Mouse (Mus musculus): ENCODE results near the gene Myo3a. TPM values are rescaled to one million over a fixed set of nuclear protein-coding genes. Genes with fewer than 3 reads are reported as not detected.
A peak's percentile ranks its signal among the peaks of the same experiment; 100 is the strongest.

Gene Myo3a
- polyA plus RNA-seq, 1 experiment from 2014 or later: 0.22 TPM

DNA sequence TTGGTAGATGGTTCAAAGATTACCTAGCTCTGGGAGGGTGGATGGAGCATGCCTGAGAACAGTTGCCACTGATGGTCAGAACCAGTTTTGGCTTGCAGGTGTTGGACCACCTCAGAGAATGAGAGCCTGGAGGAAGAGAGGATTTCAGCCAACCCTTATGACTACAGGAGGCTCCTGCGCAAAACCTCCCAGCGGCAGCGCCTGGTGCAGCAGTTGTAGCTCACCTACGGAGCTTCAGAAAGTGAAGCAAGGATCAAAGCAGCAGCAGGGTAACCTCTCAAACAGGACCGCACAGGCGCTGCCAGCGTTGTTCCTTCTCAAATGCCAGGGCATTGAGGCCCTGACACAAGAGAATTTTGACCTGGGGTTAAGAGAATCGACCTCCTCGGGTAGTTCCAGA lies 390.6 kb downstream of the Myo3a start:
- no peak for ATAC-seq (ENCODE audit: insufficient read depth, low FRiP score)
- Histone ChIP-seq H3K4me3 (replicated peaks; ENCODE audit: low read length) (no peak overlapping the region), H3K36me3 (ENCODE audit: control insufficient read depth, insufficient read depth, low read length) (no peaks in the 10 kb centered on the region), H3K4me2 (ENCODE audit: low read depth, low read length) (no peak overlapping the region), H3K4me1 (ENCODE audit: control insufficient read depth, insufficient read depth, low read length) (peaks cover 4% of the 10 kb centered on the region; the same call in 1 of the 2 replicates), H3K27me3 (ENCODE audit: control insufficient read depth, insufficient read depth, low read length) (peaks cover 53% of the 10 kb centered on the region), H3K9me3 (replicated peaks; ENCODE audit: control insufficient read depth, low read length) (no peaks in the 10 kb centered on the region), H3K9ac (ENCODE audit: low read length) (no peak overlapping the region), H3K27ac (ENCODE audit: low read length) (no peak overlapping the region)
- WGBS: 5% methylated on average over 9 of the region's 9 CpGs

DNA sequence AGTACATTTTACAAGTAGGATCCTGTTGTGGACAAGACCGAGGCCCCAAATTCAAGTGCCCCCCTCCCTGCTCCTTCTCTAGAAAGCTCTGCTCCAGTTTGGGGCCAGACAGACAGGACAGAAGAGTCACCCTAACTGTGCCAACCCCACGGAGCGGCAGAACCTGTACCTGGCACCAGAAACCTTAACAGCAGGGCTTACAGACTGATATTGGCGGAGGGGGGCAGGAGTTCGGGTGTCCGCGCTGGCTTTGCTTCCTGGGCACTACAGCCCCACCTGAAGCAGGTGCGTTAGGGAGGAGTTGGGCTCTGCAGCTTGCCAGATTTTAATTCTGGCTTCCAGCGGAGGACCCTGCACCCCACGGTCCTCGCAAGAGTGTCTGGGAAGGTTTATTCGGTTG lies 392.1 kb downstream of the Myo3a start:
- H3K36me3 ChIP-seq (ENCODE audit: control insufficient read depth, insufficient read depth, low read length): no peaks in the 10 kb centered on the region
- no peak overlapping the region for H3K4me2 ChIP-seq (ENCODE audit: low read depth, low read length)
- WGBS: 2% methylated on average over 12 of the region's 12 CpGs
- peaks cover 11% of the 10 kb centered on the region; the same call in 1 of the 2 replicates for H3K4me1 ChIP-seq (ENCODE audit: control insufficient read depth, insufficient read depth, low read length)
- no peak overlapping the region for H3K27ac ChIP-seq (ENCODE audit: low read length)
- no peak for ATAC-seq (ENCODE audit: insufficient read depth, low FRiP score)
- no peak overlapping the region for H3K9ac ChIP-seq (ENCODE audit: low read length)
- H3K4me3 ChIP-seq (replicated peaks; ENCODE audit: low read length): no peak overlapping the region
- peaks cover 67% of the 10 kb centered on the region for H3K27me3 ChIP-seq (ENCODE audit: control insufficient read depth, insufficient read depth, low read length)
- no peaks in the 10 kb centered on the region for H3K9me3 ChIP-seq (replicated peaks; ENCODE audit: control insufficient read depth, low read length)

DNA sequence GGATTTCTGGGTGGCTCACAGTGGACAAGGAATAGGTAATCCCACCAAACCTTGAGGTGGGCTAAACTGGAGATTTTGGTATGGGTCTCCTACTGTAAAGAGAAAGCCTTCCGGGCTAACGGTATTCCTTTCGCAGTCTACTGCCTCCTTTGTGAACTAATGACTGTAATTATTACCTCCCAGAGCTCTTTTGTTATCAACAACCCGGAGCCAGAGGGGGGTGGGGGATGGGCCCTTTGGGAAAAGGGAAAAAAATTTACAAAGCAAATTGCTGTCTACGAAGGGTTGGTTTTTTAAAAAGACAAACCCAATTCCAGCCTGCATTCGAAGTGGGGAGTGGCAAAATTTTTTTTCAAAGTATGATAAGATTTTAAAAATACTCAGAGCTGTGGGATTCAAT lies 392.7 kb downstream of the Myo3a start:
- Histone ChIP-seq H3K9me3 (replicated peaks; ENCODE audit: control insufficient read depth, low read length) (no peaks in the 10 kb centered on the region), H3K27ac (ENCODE audit: low read length) (no peak overlapping the region), H3K4me3 (replicated peaks; ENCODE audit: low read length) (no peak overlapping the region), H3K4me1 (ENCODE audit: control insufficient read depth, insufficient read depth, low read length) (peaks cover 11% of the 10 kb centered on the region; the same call in 1 of the 2 replicates), H3K4me2 (ENCODE audit: low read depth, low read length) (no peak overlapping the region), H3K9ac (ENCODE audit: low read length) (no peak overlapping the region), H3K27me3 (ENCODE audit: control insufficient read depth, insufficient read depth, low read length) (peaks cover 73% of the 10 kb centered on the region), H3K36me3 (ENCODE audit: control insufficient read depth, insufficient read depth, low read length) (no peaks in the 10 kb centered on the region)
- ATAC-seq (ENCODE audit: insufficient read depth, low FRiP score): no peak
- WGBS: 2% methylated on average over 6 of the region's 6 CpGs

DNA sequence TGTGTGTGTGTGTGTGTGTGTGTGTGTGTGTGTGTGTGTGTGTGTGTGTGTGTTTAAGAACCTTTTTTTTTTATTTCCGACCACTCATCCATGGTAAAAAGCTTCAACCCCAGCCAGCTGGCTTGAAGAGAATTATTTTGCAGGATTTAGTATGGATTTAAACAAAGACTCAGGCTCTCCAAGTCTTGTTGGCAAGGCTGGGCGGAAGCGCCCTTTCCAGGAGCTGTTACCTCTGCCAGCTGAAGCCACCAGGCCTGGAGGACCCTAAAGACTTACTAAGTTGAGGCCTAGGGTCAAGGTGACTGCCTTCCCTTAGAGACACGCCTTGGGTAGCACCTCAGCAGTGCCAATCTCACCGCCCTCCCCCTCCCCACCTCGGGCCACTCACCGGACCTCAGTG lies 393.2 kb downstream of the Myo3a start:
- Histone ChIP-seq H3K27me3 (ENCODE audit: control insufficient read depth, insufficient read depth, low read length) (peaks cover 78% of the 10 kb centered on the region), H3K9me3 (replicated peaks; ENCODE audit: control insufficient read depth, low read length) (no peaks in the 10 kb centered on the region), H3K4me3 (replicated peaks; ENCODE audit: low read length) (no peak overlapping the region), H3K4me2 (ENCODE audit: low read depth, low read length) (no peak overlapping the region), H3K4me1 (ENCODE audit: control insufficient read depth, insufficient read depth, low read length) (peaks cover 11% of the 10 kb centered on the region; the same call in 1 of the 2 replicates), H3K36me3 (ENCODE audit: control insufficient read depth, insufficient read depth, low read length) (no peaks in the 10 kb centered on the region), H3K9ac (ENCODE audit: low read length) (no peak overlapping the region), H3K27ac (ENCODE audit: low read length) (no peak overlapping the region)
- no peak for ATAC-seq (ENCODE audit: insufficient read depth, low FRiP score)
- WGBS: 9% methylated on average over 7 of the region's 7 CpGs

DNA sequence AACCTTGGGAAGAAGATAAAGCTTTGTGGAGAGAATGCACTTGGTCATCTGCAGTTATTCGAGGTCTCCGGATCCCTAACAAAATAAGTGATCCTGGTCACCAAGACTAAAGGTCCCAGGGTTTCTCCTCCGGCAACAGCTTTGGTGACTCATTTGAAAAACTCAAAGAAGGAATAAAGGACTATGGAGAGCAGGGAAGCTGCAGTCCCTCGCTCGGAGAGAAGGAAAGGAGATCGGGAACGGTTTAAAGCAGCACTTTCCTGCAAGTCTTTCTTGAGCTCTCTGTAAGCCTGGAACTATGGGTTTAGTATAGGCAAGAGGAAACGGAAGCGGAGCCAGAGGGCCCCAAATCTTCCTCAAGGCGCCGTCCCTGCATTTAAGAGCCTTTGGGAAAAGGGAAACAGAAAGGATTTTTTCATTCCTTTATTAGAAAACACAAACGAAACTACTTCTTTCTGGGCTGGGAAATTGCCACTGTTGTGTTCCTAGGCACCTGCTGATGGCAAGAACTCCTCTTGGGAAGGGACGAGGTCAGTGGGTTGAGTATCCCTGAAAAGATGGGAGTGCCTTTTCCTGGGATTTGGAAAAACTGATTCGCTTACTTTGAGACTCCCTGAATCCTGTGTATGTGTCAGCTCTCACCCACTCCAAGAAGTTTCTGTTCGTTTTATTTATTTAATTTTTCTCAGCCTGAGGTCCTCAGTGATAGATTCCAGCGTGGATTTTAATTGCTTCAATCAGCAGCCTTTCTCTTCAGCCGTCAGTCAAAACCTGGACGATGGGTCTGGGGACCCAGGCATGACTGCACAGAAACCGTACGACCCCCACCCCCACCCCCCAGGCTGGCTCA lies 393.9 kb downstream of the Myo3a start:
- Histone ChIP-seq H3K36me3 (ENCODE audit: control insufficient read depth, insufficient read depth, low read length) (no peaks in the 10 kb centered on the region), H3K4me1 (ENCODE audit: control insufficient read depth, insufficient read depth, low read length) (peaks cover 11% of the 10 kb centered on the region; the same call in 1 of the 2 replicates), H3K9me3 (replicated peaks; ENCODE audit: control insufficient read depth, low read length) (no peaks in the 10 kb centered on the region), H3K4me3 (replicated peaks; ENCODE audit: low read length) (0 out of 2 replicates have a peak overlapping the region, but pooled peaks have one; percentile 4), H3K9ac (ENCODE audit: low read length) (no peak overlapping the region), H3K27me3 (ENCODE audit: control insufficient read depth, insufficient read depth, low read length) (peaks cover 83% of the 10 kb centered on the region), H3K4me2 (ENCODE audit: low read depth, low read length) (no peak overlapping the region; the same call in 1 of the 2 replicates), H3K27ac (ENCODE audit: low read length) (no peak overlapping the region)
- no peak for ATAC-seq (ENCODE audit: insufficient read depth, low FRiP score)
- 5% methylated on average over 20 of the region's 20 CpGs for WGBS

DNA sequence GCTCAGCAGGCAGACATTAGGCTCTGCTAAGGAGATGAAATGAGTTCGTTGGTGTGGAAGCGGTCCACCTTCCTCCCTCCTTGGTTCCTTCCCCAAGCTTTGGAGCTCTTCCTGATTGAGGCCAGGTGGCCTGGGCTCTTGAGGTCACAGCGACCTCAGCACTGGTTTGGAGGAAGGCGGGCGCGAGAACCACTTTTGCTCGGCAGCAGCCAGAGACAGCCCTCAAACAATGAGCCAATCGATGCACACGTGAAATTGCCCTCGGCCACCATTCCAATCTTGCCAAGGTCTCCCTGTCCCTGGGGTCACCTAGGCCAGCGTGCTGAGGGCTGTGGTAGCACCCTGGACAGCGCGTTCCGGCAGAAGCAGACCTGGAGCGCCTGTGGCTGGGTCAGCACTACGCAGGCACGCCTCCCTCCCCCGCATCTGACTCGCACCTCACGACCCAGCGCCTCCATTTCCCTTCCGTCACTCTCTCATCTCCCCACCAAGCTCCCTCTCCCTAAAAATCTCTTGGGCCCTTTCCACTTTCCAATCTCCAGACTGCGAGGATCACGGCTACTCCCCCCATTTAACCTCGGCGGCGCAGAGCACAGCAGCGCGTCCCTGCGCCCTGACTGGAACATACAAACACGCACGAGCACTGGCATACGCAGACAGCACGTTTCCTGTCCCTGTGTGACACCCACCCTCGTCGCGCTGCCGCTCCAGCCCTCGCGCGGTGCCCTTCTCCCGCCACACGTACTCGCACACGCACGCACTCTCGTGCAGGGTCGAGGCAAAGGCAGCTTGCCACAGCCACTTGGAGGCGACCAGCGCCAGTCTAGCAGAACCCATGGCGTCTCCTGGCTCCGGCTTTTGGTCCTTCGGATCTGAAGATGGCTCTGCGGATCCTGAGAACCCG lies 394.8 kb downstream of the Myo3a start, which contains the start of gene Gad2:
Gene Gad2, plus strand, starts transcription at position 378 of the 904 bp plus-strand sequence.
- no peaks in the 10 kb centered on the region for H3K36me3 ChIP-seq (ENCODE audit: control insufficient read depth, insufficient read depth, low read length)
- WGBS: under 1% methylated on average over 55 of the region's 55 CpGs
- peak; percentile 61 for ATAC-seq (ENCODE audit: insufficient read depth, low FRiP score)
- peaks cover 88% of the 10 kb centered on the region for H3K27me3 ChIP-seq (ENCODE audit: control insufficient read depth, insufficient read depth, low read length)
- H3K9ac ChIP-seq (ENCODE audit: low read length): no peak within 1 kb of the TSS
- peaks cover 11% of the 10 kb centered on the region; the same call in 1 of the 2 replicates for H3K4me1 ChIP-seq (ENCODE audit: control insufficient read depth, insufficient read depth, low read length)
- H3K4me3 ChIP-seq (replicated peaks; ENCODE audit: low read length): peak within 1 kb of the TSS; percentile 35
- H3K9me3 ChIP-seq (replicated peaks; ENCODE audit: control insufficient read depth, low read length): no peaks in the 10 kb centered on the region
- no peak within 1 kb of the TSS for H3K27ac ChIP-seq (ENCODE audit: low read length)
- H3K4me2 ChIP-seq (ENCODE audit: low read depth, low read length): peak within 1 kb of the TSS; percentile 65

DNA sequence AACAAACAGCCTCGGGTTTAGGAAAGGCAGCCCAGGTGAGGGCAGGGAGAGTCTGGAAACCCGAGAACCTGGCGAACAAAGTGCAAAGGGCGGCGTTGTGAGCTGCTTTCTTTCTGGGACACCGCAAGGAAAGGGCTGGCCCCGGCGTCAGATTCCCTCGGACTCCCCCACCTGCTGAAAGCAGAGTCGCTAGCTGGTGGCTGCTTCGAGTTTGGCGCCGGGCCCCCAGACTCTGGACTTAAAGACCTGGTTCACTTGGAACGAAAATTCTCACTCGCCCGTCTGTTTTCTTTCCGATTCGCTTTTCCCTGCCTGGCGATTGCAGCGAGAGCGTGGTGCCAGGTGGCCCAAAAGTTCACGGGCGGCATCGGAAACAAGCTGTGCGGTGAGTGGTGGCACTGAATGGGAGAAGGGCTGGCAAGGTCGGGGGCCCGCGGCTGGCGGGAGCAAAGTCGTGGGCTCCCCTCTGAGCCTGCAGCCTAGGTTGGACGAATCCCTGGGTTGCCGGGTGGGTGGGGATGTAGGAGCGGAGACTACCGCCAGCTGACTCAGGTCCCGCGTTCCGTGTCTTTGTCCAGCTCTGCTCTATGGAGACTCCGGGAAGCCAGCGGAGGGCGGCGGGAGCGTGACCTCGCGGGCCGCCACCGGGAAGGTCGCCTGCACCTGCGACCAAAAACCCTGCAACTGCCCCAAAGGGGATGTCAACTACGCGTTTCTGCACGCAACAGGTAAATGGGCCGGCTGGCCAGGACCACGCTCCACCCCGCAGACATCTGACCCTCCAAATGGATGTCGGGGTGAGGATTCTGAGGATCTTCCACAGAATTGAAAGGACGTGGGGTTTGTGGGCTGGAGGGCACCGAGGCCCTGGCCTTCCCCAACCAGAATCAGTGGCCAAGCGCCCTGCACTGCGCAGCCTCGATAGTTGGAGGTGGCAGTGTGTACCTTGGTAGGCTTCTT lies 396.1 kb downstream of the Myo3a start:
- H3K36me3 ChIP-seq (ENCODE audit: control insufficient read depth, insufficient read depth, low read length): no peaks in the 10 kb centered on the region
- under 1% methylated on average over 60 of the region's 60 CpGs for WGBS
- no peak overlapping the region for H3K27ac ChIP-seq (ENCODE audit: low read length)
- H3K4me3 ChIP-seq (replicated peaks; ENCODE audit: low read length): peak overlapping the region; percentile 35
- ATAC-seq (ENCODE audit: insufficient read depth, low FRiP score): no peak
- H3K9me3 ChIP-seq (replicated peaks; ENCODE audit: control insufficient read depth, low read length): no peaks in the 10 kb centered on the region
- no peak overlapping the region for H3K9ac ChIP-seq (ENCODE audit: low read length)
- H3K4me2 ChIP-seq (ENCODE audit: low read depth, low read length): peak overlapping the region; percentile 65
- H3K4me1 ChIP-seq (ENCODE audit: control insufficient read depth, insufficient read depth, low read length): peaks cover 11% of the 10 kb centered on the region; the same call in 1 of the 2 replicates
- H3K27me3 ChIP-seq (ENCODE audit: control insufficient read depth, insufficient read depth, low read length): peaks cover 90% of the 10 kb centered on the region

DNA sequence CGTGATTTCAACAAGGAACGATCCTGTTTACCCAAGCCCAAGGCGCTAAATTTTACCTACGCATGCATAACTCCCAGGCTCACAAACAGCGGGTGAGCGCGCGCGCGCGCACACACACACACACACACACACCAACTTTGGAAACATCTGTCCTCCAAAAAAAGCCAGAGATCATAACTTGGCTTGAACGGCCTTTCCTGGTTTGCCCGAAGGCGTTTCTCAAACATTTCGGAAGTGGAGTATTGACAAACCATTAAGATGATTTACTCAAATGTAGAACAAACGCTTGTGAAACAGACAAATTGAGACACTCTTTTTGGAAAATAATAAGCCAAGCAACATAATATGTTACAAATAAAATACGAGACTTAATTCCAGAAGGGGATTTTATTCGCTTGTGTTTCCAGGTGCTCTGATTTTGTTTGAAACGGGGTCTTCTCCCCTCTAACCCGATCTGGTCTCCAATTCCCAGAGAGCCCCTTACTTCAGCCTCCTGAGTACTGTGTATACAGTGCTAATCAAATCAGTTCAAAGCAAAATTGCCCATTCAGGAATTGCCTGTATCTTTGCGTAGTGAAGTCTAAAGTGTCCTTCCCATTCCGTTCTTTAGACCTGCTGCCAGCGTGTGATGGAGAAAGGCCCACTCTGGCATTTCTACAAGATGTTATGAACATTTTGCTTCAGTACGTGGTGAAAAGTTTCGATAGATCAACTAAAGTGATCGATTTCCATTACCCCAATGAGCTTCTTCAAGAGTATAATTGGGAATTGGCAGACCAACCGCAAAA lies 397.1 kb downstream of the Myo3a start:
- ATAC-seq (ENCODE audit: insufficient read depth, low FRiP score): no peak

More for the DNA sequence above, 397.1 kb downstream of the Myo3a start:
- WGBS: 5% methylated on average over 27 of the region's 27 CpGs
- Histone ChIP-seq H3K4me1 (ENCODE audit: control insufficient read depth, insufficient read depth, low read length) (peaks cover 11% of the 10 kb centered on the region; the same call in 1 of the 2 replicates), H3K27me3 (ENCODE audit: control insufficient read depth, insufficient read depth, low read length) (peaks cover 81% of the 10 kb centered on the region), H3K27ac (ENCODE audit: low read length) (no peak overlapping the region), H3K4me3 (replicated peaks; ENCODE audit: low read length) (no peak overlapping the region; the same call in 1 of the 2 replicates), H3K4me2 (ENCODE audit: low read depth, low read length) (no peak overlapping the region), H3K9me3 (replicated peaks; ENCODE audit: control insufficient read depth, low read length) (no peaks in the 10 kb centered on the region), H3K36me3 (ENCODE audit: control insufficient read depth, insufficient read depth, low read length) (no peaks in the 10 kb centered on the region), H3K9ac (ENCODE audit: low read length) (no peak overlapping the region)

Measured in stomach, embryonic 16.5 days (tissue).